Mouse (Mus musculus): ENCODE data around the gene Rgs12. TPM values are rescaled to one million over a fixed set of nuclear protein-coding genes. Genes with fewer than 3 reads are reported as not detected.

Rgs12 gene
- polyA plus RNA-seq, 1 experiment from 2014 or later, result 1.5 TPM

DNA sequence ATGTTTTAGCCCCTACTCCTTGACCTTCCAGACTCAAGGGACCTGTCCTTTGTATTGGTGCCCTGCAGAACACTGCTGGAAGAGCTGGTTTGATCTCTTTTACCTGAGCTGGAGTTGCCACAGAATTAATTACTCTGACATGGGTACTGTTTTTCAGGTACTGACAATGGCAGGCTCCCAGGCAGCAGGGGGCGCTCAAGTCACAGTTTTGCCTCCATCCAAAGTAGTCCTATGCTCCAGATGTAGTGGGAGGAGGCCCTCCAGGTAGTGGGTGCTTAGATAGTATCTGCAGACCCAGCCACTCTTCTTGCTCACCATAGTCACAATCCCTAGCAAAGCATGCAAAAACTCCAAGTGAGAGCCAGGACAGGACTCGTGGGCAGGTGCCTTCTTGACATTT, 36.6 kb downstream of the Rgs12 start:
- H3K4me3 ChIP-seq (ENCODE audit: inconsistent target), result no peak overlapping the region
- 35% methylated on average over 2 of the region's 2 CpGs for WGBS (ENCODE audit: missing documents)
- H3K36me3 ChIP-seq (ENCODE audit: inconsistent target), result no peaks in the 10 kb centered on the region
- H3K79me2 ChIP-seq (ENCODE audit: inconsistent target), result no peaks in the 10 kb centered on the region
- no peak overlapping the region for H3K27ac ChIP-seq

DNA sequence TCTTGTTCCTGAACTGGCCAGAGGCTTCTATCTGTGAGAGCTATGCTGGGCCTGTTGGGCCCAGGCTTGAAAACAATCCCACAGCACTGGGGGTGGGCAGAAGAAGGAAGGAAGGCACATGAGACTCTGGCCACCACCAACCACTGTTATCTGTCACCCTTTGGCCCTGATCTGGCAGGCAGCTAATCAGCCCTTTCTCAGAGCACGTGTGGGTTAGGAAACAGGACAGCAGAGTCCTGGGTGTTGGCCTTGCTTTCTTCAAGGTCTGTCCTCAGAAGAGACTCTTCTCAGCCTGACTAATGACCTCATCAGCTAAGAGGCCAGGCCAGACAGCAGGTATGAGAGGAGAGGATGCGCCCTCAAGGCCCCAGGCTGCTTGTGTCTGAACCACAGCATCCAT, 38.2 kb downstream of the Rgs12 start:
- Histone ChIP-seq H3K36me3 (ENCODE audit: inconsistent target) (no peaks in the 10 kb centered on the region), H3K27ac (no peak overlapping the region), H3K4me3 (ENCODE audit: inconsistent target) (no peak overlapping the region), H3K79me2 (ENCODE audit: inconsistent target) (no peaks in the 10 kb centered on the region)
- WGBS (ENCODE audit: missing documents), result 57% methylated on average over 2 of the region's 2 CpGs

DNA sequence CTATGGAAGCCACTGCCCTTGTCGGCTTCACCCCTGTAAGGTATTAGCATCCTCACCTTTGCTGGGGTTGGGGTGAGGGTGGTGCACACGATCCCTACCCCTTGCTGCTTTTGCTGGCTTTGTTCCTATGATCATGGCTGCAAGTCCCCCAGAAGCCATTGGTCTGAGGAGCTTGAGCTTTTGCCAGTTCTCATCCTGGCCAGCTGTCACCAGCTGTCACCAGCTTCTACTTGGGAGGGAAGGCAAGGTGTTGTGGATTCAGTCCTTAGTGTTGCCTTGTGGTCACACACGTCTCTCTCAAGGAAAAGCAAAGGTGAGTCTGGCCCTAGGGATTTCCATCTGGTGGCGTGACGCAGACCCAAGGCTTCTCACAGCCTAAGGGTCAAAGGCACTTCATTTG, 39.4 kb downstream of the Rgs12 start:
- Histone ChIP-seq H3K27ac (no peak overlapping the region), H3K79me2 (ENCODE audit: inconsistent target) (no peaks in the 10 kb centered on the region), H3K36me3 (ENCODE audit: inconsistent target) (no peaks in the 10 kb centered on the region), H3K4me3 (ENCODE audit: inconsistent target) (no peak overlapping the region)
- 89% methylated on average over 5 of the region's 5 CpGs for WGBS (ENCODE audit: missing documents)

DNA sequence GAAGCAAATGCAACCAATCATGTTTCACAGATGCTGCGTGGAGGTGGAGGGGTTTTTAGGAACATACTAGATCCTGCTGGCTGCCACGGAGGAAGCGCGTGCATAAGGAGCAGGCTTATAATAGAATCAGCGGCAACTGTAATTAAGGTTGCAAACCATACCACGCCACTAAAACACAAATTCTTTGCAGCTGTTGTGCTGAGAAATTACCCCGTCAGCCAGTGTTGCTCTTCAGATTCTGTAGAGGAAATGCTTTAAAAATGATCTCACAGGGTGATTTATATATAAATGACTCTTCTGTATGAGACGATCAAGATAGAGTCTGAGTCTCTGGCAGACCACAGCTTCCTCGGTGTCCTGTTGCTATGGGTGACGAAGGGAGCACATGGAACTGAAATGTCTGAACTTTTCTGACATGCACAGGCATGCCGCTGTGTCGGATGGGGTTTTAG, 40.1 kb downstream of the Rgs12 start:
- Histone ChIP-seq H3K27ac (no peak overlapping the region), H3K4me3 (ENCODE audit: inconsistent target) (no peak overlapping the region), H3K36me3 (ENCODE audit: inconsistent target) (no peaks in the 10 kb centered on the region), H3K79me2 (ENCODE audit: inconsistent target) (no peaks in the 10 kb centered on the region)
- 75% methylated on average over 12 of the region's 12 CpGs for WGBS (ENCODE audit: missing documents)

DNA sequence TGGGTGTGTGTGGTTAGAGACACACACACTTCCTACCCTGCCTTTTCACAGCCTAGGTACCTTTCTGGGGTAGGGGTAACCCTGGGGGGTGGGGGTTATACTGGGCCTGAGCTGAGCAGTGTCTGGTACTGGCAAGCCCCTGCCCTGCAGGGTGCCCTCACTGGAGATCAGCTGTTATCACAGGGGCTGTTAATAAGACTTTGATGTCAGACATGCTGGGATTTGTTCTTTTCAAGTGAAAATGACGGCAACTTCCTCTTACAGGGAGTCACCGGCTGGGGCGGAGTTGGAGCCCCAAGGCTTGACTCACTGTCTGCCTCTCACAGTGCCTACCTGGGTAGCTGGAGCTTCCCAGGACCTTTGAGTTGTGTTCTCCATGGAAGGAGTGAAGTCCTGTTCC, 49.5 kb downstream of the Rgs12 start:
- WGBS (ENCODE audit: missing documents), result 46% methylated on average over 3 of the region's 3 CpGs
- Histone ChIP-seq H3K4me3 (ENCODE audit: inconsistent target) (no peak overlapping the region), H3K79me2 (ENCODE audit: inconsistent target) (no peaks in the 10 kb centered on the region), H3K36me3 (ENCODE audit: inconsistent target) (no peaks in the 10 kb centered on the region), H3K27ac (no peak overlapping the region)

DNA sequence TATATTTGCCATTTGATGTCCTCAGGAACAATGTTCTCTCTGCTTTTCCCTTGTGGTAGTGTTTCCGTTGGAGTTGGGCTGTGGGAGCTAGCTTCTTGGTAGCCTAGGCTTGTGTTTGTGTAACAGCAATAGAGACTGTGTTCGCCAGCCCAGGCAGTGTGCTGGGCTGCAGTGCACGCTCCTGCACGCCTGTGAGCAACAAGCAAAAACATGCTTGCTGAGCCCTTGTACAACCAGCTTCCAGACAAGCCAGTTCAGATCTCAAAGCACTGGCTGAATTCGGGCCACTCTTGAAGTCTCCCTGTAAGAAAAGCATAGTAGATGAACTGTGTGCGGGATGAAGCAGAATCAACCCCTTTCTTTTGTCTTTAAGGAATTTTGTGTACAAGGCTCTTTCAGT, 50.0 kb downstream of the Rgs12 start:
- H3K36me3 ChIP-seq (ENCODE audit: inconsistent target), result no peaks in the 10 kb centered on the region
- H3K79me2 ChIP-seq (ENCODE audit: inconsistent target), result no peaks in the 10 kb centered on the region
- WGBS (ENCODE audit: missing documents), result 94% methylated on average over 6 of the region's 6 CpGs
- H3K27ac ChIP-seq, result no peak overlapping the region
- no peak overlapping the region for H3K4me3 ChIP-seq (ENCODE audit: inconsistent target)

DNA sequence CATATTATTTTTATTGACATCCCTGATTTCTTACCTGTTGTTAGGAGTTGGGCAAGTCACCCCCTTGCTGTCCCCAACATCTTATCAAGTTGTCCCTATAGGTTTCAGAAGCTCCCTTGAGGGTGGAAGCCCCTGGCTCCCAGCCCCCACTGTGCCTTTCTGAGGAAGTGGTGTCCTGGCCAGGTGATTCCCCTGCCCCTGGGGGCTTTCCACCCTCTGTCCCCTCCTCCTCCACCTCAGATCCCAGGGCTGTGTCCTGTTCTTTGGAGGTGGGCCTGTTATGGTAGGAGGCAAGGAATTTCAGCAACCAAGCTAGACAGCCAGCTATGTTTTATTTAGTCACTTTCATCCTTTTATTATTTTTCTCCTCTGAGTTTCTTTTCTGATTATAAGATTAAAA, 51.1 kb downstream of the Rgs12 start:
- H3K79me2 ChIP-seq (ENCODE audit: inconsistent target), result no peaks in the 10 kb centered on the region
- no peak overlapping the region for H3K4me3 ChIP-seq (ENCODE audit: inconsistent target)
- H3K36me3 ChIP-seq (ENCODE audit: inconsistent target), result no peaks in the 10 kb centered on the region
- H3K27ac ChIP-seq, result no peak overlapping the region

DNA sequence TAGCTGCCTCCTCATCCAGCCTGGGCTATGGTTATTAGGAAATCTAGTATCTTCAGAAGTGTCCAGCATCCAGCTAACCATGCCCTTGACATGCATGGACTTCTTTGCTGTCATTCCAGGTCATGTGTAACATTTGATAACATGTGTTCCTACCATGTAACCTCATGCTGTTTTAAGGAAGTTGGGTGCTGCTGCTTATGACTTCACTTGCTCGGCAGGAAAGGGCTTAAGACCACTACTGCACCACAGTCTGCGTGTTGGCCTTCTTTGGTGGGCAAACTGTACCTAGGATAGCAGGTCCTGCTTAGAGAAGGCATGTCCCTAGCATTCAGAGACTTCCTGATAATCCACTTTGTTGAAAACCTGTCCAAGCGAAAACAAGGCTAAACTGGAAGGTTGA, 51.9 kb downstream of the Rgs12 start:
- Histone ChIP-seq H3K27ac (no peak overlapping the region), H3K36me3 (ENCODE audit: inconsistent target) (no peaks in the 10 kb centered on the region), H3K4me3 (ENCODE audit: inconsistent target) (no peak overlapping the region), H3K79me2 (ENCODE audit: inconsistent target) (no peaks in the 10 kb centered on the region)
- 42% methylated on average over 3 of the region's 3 CpGs for WGBS (ENCODE audit: missing documents)

DNA sequence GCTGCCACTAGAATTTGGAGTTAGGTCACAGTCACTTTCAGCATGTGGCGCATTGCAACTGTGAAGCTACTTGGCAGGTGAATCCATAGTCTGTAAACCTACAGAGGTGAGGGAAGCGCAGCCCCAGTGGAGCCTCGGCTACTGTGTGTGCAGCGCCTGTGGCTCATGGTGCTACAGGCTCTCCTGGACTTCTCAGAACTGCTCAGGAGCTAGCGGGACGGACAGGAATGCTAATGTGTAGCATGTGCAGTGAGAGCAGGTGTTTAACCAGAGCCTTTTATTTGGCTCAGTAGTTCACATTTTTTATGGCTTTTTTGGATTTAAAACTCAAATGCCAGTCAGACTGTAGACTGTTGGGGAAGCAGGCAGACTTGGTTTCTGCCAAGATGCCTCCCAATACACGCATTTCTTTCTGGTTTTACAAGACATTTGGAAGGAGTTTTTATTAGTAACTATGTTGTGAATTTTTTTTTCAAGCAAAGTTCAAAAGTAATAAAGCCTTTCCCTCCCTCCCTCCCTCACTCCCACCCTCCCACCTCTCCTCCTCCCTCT, 54.4 kb downstream of the Rgs12 start:
- 99% methylated on average over 7 of the region's 7 CpGs for WGBS (ENCODE audit: missing documents)
- H3K36me3 ChIP-seq (ENCODE audit: inconsistent target), result no peaks in the 10 kb centered on the region
- no peak overlapping the region for H3K4me3 ChIP-seq (ENCODE audit: inconsistent target)
- H3K27ac ChIP-seq, result no peak overlapping the region
- no peaks in the 10 kb centered on the region for H3K79me2 ChIP-seq (ENCODE audit: inconsistent target)

DNA sequence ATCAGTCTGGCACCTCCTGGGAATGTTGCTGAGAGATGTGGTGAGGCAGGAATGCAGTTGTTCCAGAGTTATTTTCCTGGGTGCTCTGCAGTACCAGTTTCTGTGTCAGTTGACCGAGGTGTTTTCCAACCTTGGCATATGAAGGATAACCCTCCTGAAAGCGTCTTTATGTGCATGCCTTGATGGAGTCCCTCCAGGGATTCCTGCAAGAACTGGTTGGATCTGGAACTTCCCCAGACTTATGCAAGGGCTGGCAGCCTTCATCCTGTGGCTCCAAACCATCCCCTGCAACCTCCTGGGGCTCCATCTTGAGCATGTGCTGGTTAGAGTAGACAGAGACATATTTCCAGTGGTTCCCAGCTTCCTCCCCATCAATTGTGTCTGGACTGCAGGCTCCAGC, 55.5 kb downstream of the Rgs12 start:
- H3K79me2 ChIP-seq (ENCODE audit: inconsistent target), result no peaks in the 10 kb centered on the region
- no peak overlapping the region for H3K27ac ChIP-seq
- H3K4me3 ChIP-seq (ENCODE audit: inconsistent target), result no peak overlapping the region
- no peaks in the 10 kb centered on the region for H3K36me3 ChIP-seq (ENCODE audit: inconsistent target)
- WGBS (ENCODE audit: missing documents), result 100% methylated on average over 2 of the region's 2 CpGs

DNA sequence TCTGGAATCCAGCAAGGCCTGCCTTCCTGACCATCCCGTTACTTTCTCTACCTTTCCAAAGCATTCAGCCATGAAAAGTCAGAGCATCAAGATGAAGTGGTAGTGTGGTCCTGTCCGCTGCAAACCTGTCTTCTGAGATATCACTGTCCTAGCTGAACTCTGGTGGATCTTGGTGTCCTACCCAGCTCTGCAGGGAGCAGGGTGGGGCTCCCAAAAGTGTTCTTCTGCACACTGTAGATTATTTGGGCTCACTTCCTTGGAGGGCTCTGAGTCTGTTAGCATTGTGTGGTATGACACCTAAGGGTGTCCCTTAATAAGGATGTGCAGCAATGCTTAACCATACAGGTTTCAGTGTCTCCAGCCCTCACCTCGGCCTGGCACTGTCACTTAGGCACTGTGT, 56.4 kb downstream of the Rgs12 start:
- H3K36me3 ChIP-seq (ENCODE audit: inconsistent target), result no peaks in the 10 kb centered on the region
- no peak overlapping the region for H3K4me3 ChIP-seq (ENCODE audit: inconsistent target)
- 96% methylated on average over 3 of the region's 3 CpGs for WGBS (ENCODE audit: missing documents)
- no peak overlapping the region for H3K27ac ChIP-seq
- no peaks in the 10 kb centered on the region for H3K79me2 ChIP-seq (ENCODE audit: inconsistent target)

DNA sequence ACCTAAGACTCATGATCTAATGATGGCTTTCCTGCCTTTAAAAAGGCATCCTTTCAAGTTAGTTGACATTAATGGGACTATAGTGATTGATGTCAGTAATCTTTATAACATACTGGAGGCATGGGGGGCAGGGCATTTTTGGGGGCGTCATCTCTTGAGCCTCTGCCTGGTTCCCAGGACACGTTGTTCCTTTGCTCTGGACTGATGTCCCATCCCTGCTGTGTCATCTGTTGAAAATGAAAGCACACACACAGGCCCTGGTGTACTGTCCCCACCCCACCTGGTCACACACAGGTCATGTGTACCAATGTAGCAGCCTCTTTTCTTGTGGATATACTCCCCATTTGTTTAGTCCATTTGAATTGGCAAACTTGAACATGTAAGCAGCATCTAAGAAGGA, 57.4 kb downstream of the Rgs12 start:
- H3K4me3 ChIP-seq (ENCODE audit: inconsistent target), result no peak overlapping the region
- no peaks in the 10 kb centered on the region for H3K79me2 ChIP-seq (ENCODE audit: inconsistent target)
- H3K27ac ChIP-seq, result no peak overlapping the region
- no peaks in the 10 kb centered on the region for H3K36me3 ChIP-seq (ENCODE audit: inconsistent target)
- WGBS (ENCODE audit: missing documents), result 94% methylated on average over 2 of the region's 2 CpGs

DNA sequence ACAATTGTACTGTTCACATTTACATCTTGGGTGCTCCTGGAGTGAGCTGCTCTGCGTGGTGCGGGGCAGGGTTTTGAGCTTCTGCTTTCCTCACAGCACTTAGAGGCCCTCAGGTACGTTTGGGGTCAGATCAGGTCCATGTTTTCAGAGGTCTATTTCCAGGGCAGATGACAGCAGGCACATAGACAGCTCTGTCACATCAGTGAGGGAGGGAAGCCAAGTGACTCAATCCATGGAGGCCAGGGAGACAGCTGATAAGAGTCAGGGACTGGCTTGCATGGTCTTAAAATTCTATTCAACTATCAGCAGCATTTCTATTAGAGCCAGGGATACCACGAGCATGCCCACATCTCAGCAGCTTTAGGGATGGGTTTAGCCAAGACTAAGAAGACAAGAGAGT, 59.9 kb downstream of the Rgs12 start:
- no peaks in the 10 kb centered on the region for H3K36me3 ChIP-seq (ENCODE audit: inconsistent target)
- no peaks in the 10 kb centered on the region for H3K79me2 ChIP-seq (ENCODE audit: inconsistent target)
- H3K4me3 ChIP-seq (ENCODE audit: inconsistent target), result no peak overlapping the region
- H3K27ac ChIP-seq, result no peak overlapping the region
- 93% methylated on average over 4 of the region's 4 CpGs for WGBS (ENCODE audit: missing documents)

DNA sequence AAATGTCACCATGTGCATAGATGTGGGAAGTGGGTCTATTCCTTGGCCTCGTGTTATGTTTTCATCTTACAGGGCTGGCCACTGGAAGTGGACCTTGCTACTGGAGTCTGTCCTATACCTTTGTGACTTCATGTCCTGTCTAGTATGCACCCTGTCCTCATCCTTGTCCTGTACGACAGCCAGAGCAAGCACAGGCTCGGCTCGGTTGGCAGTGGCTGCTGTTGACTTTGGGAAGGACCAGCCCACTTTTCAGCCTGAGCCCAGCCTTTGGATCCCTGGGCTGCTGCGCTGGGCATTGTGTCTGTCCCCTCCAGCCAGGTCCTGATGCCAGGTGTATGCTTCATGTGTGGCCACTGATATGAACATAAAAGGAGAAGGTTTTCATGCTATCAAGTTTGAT, 61.4 kb downstream of the Rgs12 start:
- 94% methylated on average over 5 of the region's 5 CpGs for WGBS (ENCODE audit: missing documents)
- H3K27ac ChIP-seq, result no peak overlapping the region
- H3K79me2 ChIP-seq (ENCODE audit: inconsistent target), result no peaks in the 10 kb centered on the region
- no peaks in the 10 kb centered on the region for H3K36me3 ChIP-seq (ENCODE audit: inconsistent target)
- H3K4me3 ChIP-seq (ENCODE audit: inconsistent target), result no peak overlapping the region

DNA sequence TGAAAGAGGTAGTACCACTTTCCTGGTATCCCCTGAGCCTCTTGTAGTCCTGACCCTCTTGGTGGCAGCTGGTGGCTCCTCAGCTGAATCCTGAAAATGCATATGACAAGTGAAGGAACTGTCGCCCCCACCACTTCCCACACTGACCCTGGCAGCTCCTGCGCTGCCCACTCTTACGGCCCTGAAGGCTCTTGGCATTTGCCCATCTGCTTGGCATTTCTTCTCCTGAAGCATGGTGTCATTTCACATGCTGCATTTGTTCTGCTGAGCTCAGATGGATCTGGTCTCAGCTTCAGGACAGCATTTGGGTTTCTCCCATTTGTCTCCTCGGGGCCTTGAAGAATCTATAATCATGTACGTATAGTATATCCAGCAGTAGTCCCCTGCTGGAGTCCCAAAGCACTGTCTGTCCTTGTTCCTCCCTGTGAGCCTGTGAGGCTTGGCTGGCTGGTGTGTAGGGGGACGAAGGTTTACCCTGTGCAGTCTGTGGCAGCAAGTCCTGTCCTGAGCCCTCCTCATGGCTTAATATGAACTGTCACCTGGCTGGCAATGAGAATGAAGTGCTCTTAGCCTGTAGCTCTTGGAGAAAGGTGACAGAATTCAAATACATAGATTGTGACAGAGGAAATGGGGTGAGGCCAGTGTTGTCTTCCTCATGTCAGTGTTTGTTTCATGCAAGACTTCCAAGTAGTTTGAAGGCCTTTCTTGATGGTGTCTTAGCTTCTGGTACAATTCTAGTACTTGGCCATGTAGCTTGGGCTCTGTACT, 62.1 kb downstream of the Rgs12 start:
- WGBS (ENCODE audit: missing documents), result 99% methylated on average over 6 of the region's 6 CpGs

DNA sequence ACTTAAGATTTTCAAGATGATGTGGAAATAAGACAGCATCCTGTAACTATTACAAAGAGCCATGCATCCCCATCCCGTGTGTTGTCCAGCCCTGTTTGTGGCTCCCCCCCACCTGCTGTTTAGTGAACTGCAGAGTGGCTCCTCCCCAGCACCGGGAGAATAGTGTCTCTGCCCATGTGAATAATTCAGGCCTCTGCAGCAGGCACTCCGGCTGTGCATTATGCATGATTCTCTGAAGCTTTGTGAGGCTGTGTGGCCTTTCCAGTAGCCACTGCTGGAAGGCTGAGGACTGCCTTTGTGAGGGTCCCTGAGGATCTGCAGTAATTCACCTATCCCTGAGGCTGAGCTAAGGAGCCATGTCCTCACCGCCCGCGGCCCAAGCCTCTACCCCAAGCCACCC, 64.8 kb downstream of the Rgs12 start:
- H3K36me3 ChIP-seq (ENCODE audit: inconsistent target), result no peaks in the 10 kb centered on the region
- no peaks in the 10 kb centered on the region for H3K79me2 ChIP-seq (ENCODE audit: inconsistent target)

More for the DNA sequence above, 62.1 kb downstream of the Rgs12 start:
- H3K36me3 ChIP-seq (ENCODE audit: inconsistent target), result no peaks in the 10 kb centered on the region
- no peak overlapping the region for H3K27ac ChIP-seq
- H3K79me2 ChIP-seq (ENCODE audit: inconsistent target), result no peaks in the 10 kb centered on the region
- no peak overlapping the region for H3K4me3 ChIP-seq (ENCODE audit: inconsistent target)

More for the DNA sequence above, 64.8 kb downstream of the Rgs12 start:
- H3K27ac ChIP-seq, result no peak overlapping the region
- H3K4me3 ChIP-seq (ENCODE audit: inconsistent target), result no peak overlapping the region
- WGBS (ENCODE audit: missing documents), result 93% methylated on average over 6 of the region's 6 CpGs

Measured in macrophage (primary cell).